Mouse (Mus musculus): ENCODE measurements around the gene Sec22a.

- TF ChIP-seq CTCF (IDR thresholded peaks at IDR 0.05; ENCODE audit: control insufficient read depth, insufficient read depth, low read length) (no peak), POLR2A (IDR thresholded peaks at IDR 0.05; ENCODE audit: borderline replicate concordance, control insufficient read depth, low read depth, low read length) (no peak)
These were observed 6.3 kb downstream of the Sec22a start for GRCm38 (mm10) chr16:35357449-35357848.

Measured in bone marrow, adult 2 months (tissue).